Mouse (Mus musculus): ENCODE data around the gene Igsf8. TPM values are rescaled to one million over a fixed set of nuclear protein-coding genes. Genes with fewer than 3 reads are reported as not detected.
A peak's percentile ranks its signal among the peaks of the same experiment; 100 is the strongest.

The Igsf8 gene
- polyA plus RNA-seq (2015; fragmentation: Nextera tagmentation; extraction: Ambion mirVana): 12.8 and 13.1 TPM in 2 replicates

- ATAC-seq: no peak
These were observed at the start of gene Igsf8 for GRCm38 (mm10) chr1:172261477-172262078. Gene Igsf8, plus strand, starts transcription at chr1:172261641.

GRCm38 (mm10) chr1:172212776-172213175, 48.7 kb upstream of the Igsf8 start:
- WGBS (ENCODE audit: insufficient replicate concordance): 46% methylated on average over 5 of the region's 5 CpGs

More at GRCm38 (mm10) chr1:172261477-172262078, at the start of gene Igsf8:
- Histone ChIP-seq H3K27ac (ENCODE audit: low read depth) (no peak within 1 kb of the TSS), H3K9ac (replicated peaks) (no peak within 1 kb of the TSS), H3K4me3 (ENCODE audit: low read depth, low read length) (no peak within 1 kb of the TSS), H3K36me3 (replicated peaks; ENCODE audit: insufficient read depth, low read length) (no peaks in the 10 kb centered on the region), H3K4me2 (ENCODE audit: low read depth, low read length) (no peak within 1 kb of the TSS), H3K4me1 (ENCODE audit: insufficient read depth) (no peaks in the 10 kb centered on the region), H3K27me3 (ENCODE audit: insufficient read depth, low read length) (no peaks in the 10 kb centered on the region), H3K9me3 (ENCODE audit: low read length) (no peaks in the 10 kb centered on the region)
- 75% methylated on average over 8 of the region's 8 CpGs for WGBS (ENCODE audit: insufficient replicate concordance)
- DNase-seq: no peak
- TF ChIP-seq CTCF (IDR thresholded peaks at IDR 0.05; ENCODE audit: low read depth): no peak
- TF ChIP-seq EP300 (IDR thresholded peaks at IDR 0.05; ENCODE audit: low read depth): no peak

GRCm38 (mm10) chr1:172213771-172214170, 47.7 kb upstream of the Igsf8 start:
- H3K9ac ChIP-seq (replicated peaks): no peak overlapping the region
- H3K27ac ChIP-seq (ENCODE audit: low read depth): no peak overlapping the region
- 68% methylated on average over 4 of the region's 4 CpGs for WGBS (ENCODE audit: insufficient replicate concordance)
- no peak overlapping the region for H3K4me2 ChIP-seq (ENCODE audit: low read depth, low read length)
- no peaks in the 10 kb centered on the region for H3K27me3 ChIP-seq (ENCODE audit: insufficient read depth, low read length)
- DNase-seq (no peak), ATAC-seq (no peak)
- no peaks in the 10 kb centered on the region for H3K36me3 ChIP-seq (replicated peaks; ENCODE audit: insufficient read depth, low read length)
- H3K9me3 ChIP-seq (ENCODE audit: low read length): no peaks in the 10 kb centered on the region
- TF ChIP-seq CTCF (IDR thresholded peaks at IDR 0.05; ENCODE audit: low read depth) (no peak), EP300 (IDR thresholded peaks at IDR 0.05; ENCODE audit: low read depth) (no peak)
- H3K4me1 ChIP-seq (ENCODE audit: insufficient read depth): peaks cover 6% of the 10 kb centered on the region
- no peak overlapping the region for H3K4me3 ChIP-seq (ENCODE audit: low read depth, low read length)

More at GRCm38 (mm10) chr1:172212776-172213175, 48.7 kb upstream of the Igsf8 start:
- ATAC-seq (no peak), DNase-seq (no peak)
- no peaks in the 10 kb centered on the region for H3K36me3 ChIP-seq (replicated peaks; ENCODE audit: insufficient read depth, low read length)
- no peak overlapping the region for H3K27ac ChIP-seq (ENCODE audit: low read depth)
- H3K9ac ChIP-seq (replicated peaks): no peak overlapping the region
- H3K4me1 ChIP-seq (ENCODE audit: insufficient read depth): peaks cover 6% of the 10 kb centered on the region
- no peaks in the 10 kb centered on the region for H3K9me3 ChIP-seq (ENCODE audit: low read length)
- no peak overlapping the region for H3K4me3 ChIP-seq (ENCODE audit: low read depth, low read length)
- no peaks in the 10 kb centered on the region for H3K27me3 ChIP-seq (ENCODE audit: insufficient read depth, low read length)
- no peak for TF ChIP-seq EP300 (IDR thresholded peaks at IDR 0.05; ENCODE audit: low read depth)
- TF ChIP-seq CTCF (IDR thresholded peaks at IDR 0.05; ENCODE audit: low read depth): no peak
- no peak overlapping the region for H3K4me2 ChIP-seq (ENCODE audit: low read depth, low read length)

GRCm38 (mm10) chr1:172214748-172215147, 46.7 kb upstream of the Igsf8 start:
- 49% methylated on average over 3 of the region's 3 CpGs for WGBS (ENCODE audit: insufficient replicate concordance)
- Histone ChIP-seq H3K9ac (replicated peaks) (no peak overlapping the region), H3K4me3 (ENCODE audit: low read depth, low read length) (no peak overlapping the region), H3K4me2 (ENCODE audit: low read depth, low read length) (no peak overlapping the region), H3K36me3 (replicated peaks; ENCODE audit: insufficient read depth, low read length) (no peaks in the 10 kb centered on the region), H3K27me3 (ENCODE audit: insufficient read depth, low read length) (no peaks in the 10 kb centered on the region), H3K4me1 (ENCODE audit: insufficient read depth) (peaks cover 6% of the 10 kb centered on the region), H3K27ac (ENCODE audit: low read depth) (no peak overlapping the region), H3K9me3 (ENCODE audit: low read length) (no peaks in the 10 kb centered on the region)
- DNase-seq (no peak), ATAC-seq (no peak)
- no peak for TF ChIP-seq EP300 (IDR thresholded peaks at IDR 0.05; ENCODE audit: low read depth)

DNA sequence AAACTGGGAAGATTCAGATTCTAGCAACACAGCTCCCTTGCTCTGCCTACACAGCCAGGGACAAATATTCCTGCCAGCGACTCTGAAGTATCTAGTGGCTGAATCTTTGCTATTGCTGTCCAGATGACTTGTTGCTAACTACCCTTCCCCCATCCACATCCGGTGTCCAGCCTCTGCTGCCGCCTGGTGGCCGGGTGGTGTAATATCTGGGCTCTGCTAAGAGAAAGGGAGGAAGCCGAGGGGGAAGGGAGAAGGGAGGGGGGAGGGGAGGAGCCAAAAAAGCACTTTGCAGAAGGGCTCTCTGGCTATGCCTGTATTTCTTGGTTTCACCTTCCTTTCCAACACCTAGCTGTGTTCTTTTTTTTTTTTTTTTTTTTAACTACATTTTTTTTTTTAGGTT, 44.3 kb upstream of the Igsf8 start:
- H3K9ac ChIP-seq (replicated peaks): 0 out of 2 replicates have a peak overlapping the region, but pooled peaks have one; percentile 58
- ATAC-seq (peak; percentile 87), DNase-seq (peak; percentile 93)
- peak overlapping the region; percentile 52; the same call in 1 of the 2 replicates for H3K27ac ChIP-seq (ENCODE audit: low read depth)
- TF ChIP-seq CTCF (IDR thresholded peaks at IDR 0.05; ENCODE audit: low read depth): peak; percentile 98
- peak; percentile 55 for TF ChIP-seq EP300 (IDR thresholded peaks at IDR 0.05; ENCODE audit: low read depth)
- peaks cover 6% of the 10 kb centered on the region for H3K4me1 ChIP-seq (ENCODE audit: insufficient read depth)
- H3K4me3 ChIP-seq (ENCODE audit: low read depth, low read length): no peak overlapping the region
- H3K27me3 ChIP-seq (ENCODE audit: insufficient read depth, low read length): no peaks in the 10 kb centered on the region
- 3% methylated on average over 5 of the region's 5 CpGs for WGBS (ENCODE audit: insufficient replicate concordance)
- no peaks in the 10 kb centered on the region for H3K36me3 ChIP-seq (replicated peaks; ENCODE audit: insufficient read depth, low read length)
- no peaks in the 10 kb centered on the region for H3K9me3 ChIP-seq (ENCODE audit: low read length)
- peak overlapping the region; percentile 33 for H3K4me2 ChIP-seq (ENCODE audit: low read depth, low read length)

GRCm38 (mm10) chr1:172218164-172218910, 43.1 kb upstream of the Igsf8 start:
- 69% methylated on average over 15 of the region's 15 CpGs for WGBS (ENCODE audit: insufficient replicate concordance)
- Histone ChIP-seq H3K9me3 (ENCODE audit: low read length) (no peaks in the 10 kb centered on the region), H3K36me3 (replicated peaks; ENCODE audit: insufficient read depth, low read length) (no peaks in the 10 kb centered on the region), H3K27ac (ENCODE audit: low read depth) (no peak overlapping the region), H3K4me3 (ENCODE audit: low read depth, low read length) (no peak overlapping the region), H3K4me1 (ENCODE audit: insufficient read depth) (peaks cover 4% of the 10 kb centered on the region), H3K27me3 (ENCODE audit: insufficient read depth, low read length) (no peaks in the 10 kb centered on the region), H3K9ac (replicated peaks) (no peak overlapping the region), H3K4me2 (ENCODE audit: low read depth, low read length) (no peak overlapping the region)
- TF ChIP-seq CTCF (IDR thresholded peaks at IDR 0.05; ENCODE audit: low read depth) (no peak), EP300 (IDR thresholded peaks at IDR 0.05; ENCODE audit: low read depth) (no peak)
- no peak for DNase-seq
- ATAC-seq: no peak
